Mouse (Mus musculus) stomach, embryonic 16.5 days (tissue): Measurements from ENCODE around the gene Slc39a7. TPM values are rescaled to one million over a fixed set of nuclear protein-coding genes. Genes with fewer than 3 reads are reported as not detected.

Experiments used
- ATAC-seq: fragments of 200-750 bp; cut with Nextera tagmentation; 2 replicates; pipeline ENCODE4 v1.8.0; 2017; ENCODE audit warnings: moderate number of reproducible peaks, moderate TSS enrichment; ENCODE audit not compliant: insufficient read depth, low FRiP score
- H3K27ac ChIP-seq: fragments of 300-500 bp; sonication (generic); 2 replicates; pipeline ENCODE4 v1.5.1; 2014; ENCODE audit warnings: low read length
- H3K27me3 ChIP-seq: fragments of 300-500 bp; sonication (generic); 2 replicates; pipeline ENCODE4 v1.6.1; 2014; ENCODE audit warnings: low read length, control low read depth, mixed read lengths; ENCODE audit not compliant: control insufficient read depth, insufficient read depth
- H3K36me3 ChIP-seq: fragments of 300-500 bp; sonication (generic); 2 replicates; pipeline ENCODE4 v1.6.1; 2014; ENCODE audit warnings: low read length; ENCODE audit not compliant: control insufficient read depth, insufficient read depth
- H3K4me1 ChIP-seq: fragments of 300-500 bp; sonication (generic); 2 replicates; pipeline ENCODE4 v1.6.1; 2014; ENCODE audit warnings: low read length, control low read depth, mixed read lengths; ENCODE audit not compliant: control insufficient read depth, insufficient read depth
- H3K4me2 ChIP-seq: fragments of 300-500 bp; sonication (generic); 2 replicates; pipeline ENCODE4 v1.6.1; 2014; ENCODE audit warnings: low read depth, low read length, mixed read lengths
- H3K4me3 ChIP-seq: fragments of 300-500 bp; sonication (generic); replicated peaks from 2 replicates; pipeline ENCODE4 v1.5.1; 2014; ENCODE audit warnings: mild to moderate bottlenecking, low read length
- H3K9ac ChIP-seq: fragments of 300-500 bp; sonication (generic); 2 replicates; pipeline ENCODE4 v1.6.1; 2014; ENCODE audit warnings: low read length
- H3K9me3 ChIP-seq: fragments of 300-500 bp; sonication (generic); replicated peaks from 2 replicates; pipeline ENCODE4 v1.6.1; 2016; ENCODE audit warnings: low read length, control low read depth; ENCODE audit not compliant: control insufficient read depth
- WGBS: fragments of 180-500 bp; shearing (Covaris S2); extraction: QIAGEN DNeasy Blood & Tissue Kit; methylation state at CpG from one replicate; pipeline ENCODE4 v1.1.7; 2014; 5-methylcytosine and 5-hydroxymethylcytosine counted together
- polyA plus RNA-seq: library from polyadenylated mRNA; unstranded; fragments of >200 nt; fragmentation: Nextera tagmentation; extraction: Ambion mirVana; gene quantifications from 2 replicates; pipeline ENCODE4 v1.2.1, GENCODE M21; 2015

Gene Slc39a7
- polyA plus RNA-seq, 1 experiment from 2014 or later, result 195 TPM

DNA sequence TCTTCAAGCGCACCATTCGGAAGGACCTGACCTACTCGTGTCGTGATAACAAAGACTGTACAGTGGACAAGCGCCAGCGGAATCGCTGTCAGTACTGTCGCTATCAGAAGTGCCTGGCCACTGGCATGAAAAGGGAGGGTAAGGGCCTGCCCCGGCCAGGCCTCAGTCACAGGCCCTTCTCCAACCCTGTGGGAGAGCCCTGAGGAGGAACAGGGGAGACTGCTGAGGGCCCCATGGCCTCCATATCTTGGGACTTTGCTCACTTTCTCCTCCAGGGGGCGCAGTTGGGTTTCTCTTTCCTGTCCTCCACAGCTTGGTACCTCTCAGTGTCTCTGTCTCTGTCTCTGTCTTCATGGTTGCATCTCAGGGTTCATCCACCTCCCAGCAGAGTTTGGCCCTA lies 2.6 kb upstream of the Slc39a7 start:
- Histone ChIP-seq H3K9ac (no peak overlapping the region), H3K4me2 (no peak overlapping the region), H3K27ac (no peak overlapping the region), H3K36me3 (peaks cover 30% of the 10 kb centered on the region), H3K4me1 (peaks cover 42% of the 10 kb centered on the region), H3K27me3 (no peaks in the 10 kb centered on the region), H3K9me3 (no peaks in the 10 kb centered on the region), H3K4me3 (no peak overlapping the region)
- 75% methylated on average over 10 of the region's 10 CpGs for WGBS
- no peak for ATAC-seq

- Histone ChIP-seq H3K4me3 (peak overlapping the region; percentile 93; the same call in 1 of the 2 replicates), H3K4me2 (peak overlapping the region; percentile 95), H3K27me3 (no peaks in the 10 kb centered on the region), H3K4me1 (peaks cover 42% of the 10 kb centered on the region), H3K27ac (no peak overlapping the region), H3K36me3 (peaks cover 36% of the 10 kb centered on the region), H3K9me3 (no peaks in the 10 kb centered on the region), H3K9ac (peak overlapping the region; percentile 96; the same call in 1 of the 2 replicates)
- ATAC-seq, result no peak
- 88% methylated on average over 9 of the region's 9 CpGs for WGBS
These were observed 2.0 kb upstream of the Slc39a7 start for GRCm38 (mm10) chr17:34033441-34033840.

- H3K9me3 ChIP-seq, result no peaks in the 10 kb centered on the region
- H3K36me3 ChIP-seq, result peaks cover 38% of the 10 kb centered on the region
- ATAC-seq, result no peak
- H3K4me3 ChIP-seq, result peak overlapping the region; percentile 93
- 48% methylated on average over 9 of the region's 9 CpGs for WGBS
- peak overlapping the region; percentile 96 for H3K9ac ChIP-seq
- peaks cover 40% of the 10 kb centered on the region for H3K4me1 ChIP-seq
- H3K4me2 ChIP-seq, result peak overlapping the region; percentile 95
- H3K27ac ChIP-seq, result peak overlapping the region; percentile 96
- no peaks in the 10 kb centered on the region for H3K27me3 ChIP-seq
These were observed 1.3 kb upstream of the Slc39a7 start for GRCm38 (mm10) chr17:34032806-34033205.

GRCm38 (mm10) chr17:34032174-34032632 lies 721 bp upstream of the Slc39a7 start:
- Histone ChIP-seq H3K36me3 (peaks cover 32% of the 10 kb centered on the region), H3K27me3 (no peaks in the 10 kb centered on the region), H3K4me3 (peak overlapping the region; percentile 93), H3K9ac (peak overlapping the region; percentile 96), H3K27ac (peak overlapping the region; percentile 96), H3K9me3 (no peaks in the 10 kb centered on the region), H3K4me2 (peak overlapping the region; percentile 95), H3K4me1 (peaks cover 41% of the 10 kb centered on the region)
- peak; percentile 27 for ATAC-seq
- WGBS, result under 1% methylated on average over 43 of the region's 48 CpGs

DNA sequence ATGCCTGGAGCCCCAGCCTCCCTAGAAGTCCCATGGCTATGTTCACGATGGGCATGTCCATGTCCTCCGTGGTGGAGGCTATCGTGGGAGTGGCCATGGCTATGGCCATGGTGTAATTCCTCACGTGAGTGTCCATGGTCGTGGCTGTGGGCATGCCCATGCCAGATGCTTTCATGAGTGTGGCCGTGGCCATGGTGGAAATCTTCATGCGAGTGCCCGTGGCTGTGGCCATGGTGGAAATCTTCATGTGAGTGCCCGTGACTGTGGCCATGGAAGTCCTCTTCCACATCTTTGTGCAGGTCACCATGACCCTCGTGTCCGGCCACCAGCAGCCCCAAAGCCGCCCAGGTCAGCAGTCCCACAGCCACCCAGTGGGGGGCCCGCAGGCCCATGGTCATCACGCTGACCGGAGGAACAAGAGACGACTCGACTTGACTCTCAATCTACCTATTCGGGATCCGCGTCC lies 588 bp downstream of the Slc39a7 start:
- WGBS, result 2% methylated on average over 20 of the region's 20 CpGs
- H3K27ac ChIP-seq, result peak overlapping the region; percentile 95
- H3K4me2 ChIP-seq, result peak overlapping the region; percentile 99
- H3K36me3 ChIP-seq, result peaks cover 21% of the 10 kb centered on the region
- peaks cover 54% of the 10 kb centered on the region for H3K4me1 ChIP-seq
- H3K9me3 ChIP-seq, result no peaks in the 10 kb centered on the region
- H3K4me3 ChIP-seq, result peak overlapping the region; percentile 93
- H3K9ac ChIP-seq, result peak overlapping the region; percentile 96
- no peaks in the 10 kb centered on the region for H3K27me3 ChIP-seq
- ATAC-seq, result no peak

DNA sequence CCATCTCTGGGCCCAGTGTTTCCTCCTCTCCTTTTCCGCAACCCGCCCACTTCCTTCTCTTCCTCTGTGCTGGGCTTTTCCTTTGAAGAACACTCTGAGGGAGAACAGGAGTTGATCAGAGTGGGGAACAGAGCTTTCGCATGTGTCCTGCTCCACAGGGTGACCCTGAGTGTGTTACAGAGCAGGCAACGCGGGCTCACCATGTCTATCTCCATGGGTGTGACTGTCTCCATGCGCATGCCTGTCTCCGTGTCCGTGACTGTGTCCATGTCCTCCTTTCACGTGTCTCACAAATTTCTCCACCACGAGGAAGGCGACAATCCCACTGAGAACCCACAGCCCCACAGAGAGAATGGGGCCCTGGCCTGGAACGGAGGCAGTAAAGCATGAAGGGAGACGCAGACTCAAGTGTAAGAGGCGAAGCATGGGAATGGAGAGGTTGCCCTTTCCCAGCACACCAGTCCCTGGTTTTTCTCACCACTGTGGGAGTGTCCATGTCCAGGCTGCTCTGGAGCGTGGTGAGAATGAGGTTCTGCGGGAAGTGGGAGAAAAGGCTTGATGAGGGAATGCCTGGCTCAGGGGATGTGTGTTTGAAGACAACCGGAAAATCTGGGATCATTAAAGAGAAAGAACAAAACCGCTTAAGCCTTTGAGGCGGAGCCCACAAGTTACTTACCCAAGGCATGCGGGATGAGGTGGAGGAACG lies 1.4 kb downstream of the Slc39a7 start:
- H3K27ac ChIP-seq, result no peak overlapping the region
- peaks cover 62% of the 10 kb centered on the region for H3K4me1 ChIP-seq

DNA sequence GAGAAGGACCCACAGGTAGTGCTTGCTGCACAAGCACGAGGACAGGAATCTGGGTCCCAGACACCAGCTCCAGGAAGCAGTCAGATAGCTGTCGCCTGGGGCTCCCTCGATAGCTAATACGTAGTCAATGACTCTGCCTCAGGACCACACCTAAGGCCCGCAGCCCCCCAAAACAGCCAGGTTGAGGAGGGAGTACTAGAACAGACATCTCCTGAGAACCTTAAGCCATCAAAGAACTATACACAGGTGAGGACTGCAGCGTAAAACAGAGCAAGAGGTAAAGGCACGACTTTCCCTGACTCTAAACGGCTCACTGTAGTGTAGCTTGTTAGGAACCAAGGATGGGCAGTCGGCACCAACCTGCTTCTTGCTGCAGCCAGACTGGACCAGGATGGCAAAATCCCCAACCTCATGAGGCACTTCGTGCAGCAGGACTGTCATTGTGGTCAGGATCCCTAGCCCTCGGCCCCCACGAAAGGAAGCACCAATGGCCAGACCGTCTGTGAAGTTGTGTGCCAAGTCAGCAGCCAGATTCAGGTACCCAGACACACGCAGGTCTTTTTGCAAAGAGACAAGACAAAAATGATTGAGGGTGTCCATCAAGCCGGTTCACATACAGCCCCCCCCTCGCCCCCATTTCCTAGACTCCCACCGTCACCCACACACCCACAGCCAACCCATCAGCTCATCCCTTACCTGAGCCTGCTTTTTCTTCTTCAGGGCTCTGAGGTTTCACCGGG lies 2.2 kb downstream of the Slc39a7 start:
- Histone ChIP-seq H3K4me3 (peak overlapping the region; percentile 93; the same call in 1 of the 2 replicates), H3K36me3 (peaks cover 16% of the 10 kb centered on the region), H3K27me3 (no peaks in the 10 kb centered on the region), H3K27ac (no peak overlapping the region), H3K9ac (peak overlapping the region; percentile 96), H3K9me3 (no peaks in the 10 kb centered on the region), H3K4me2 (peak overlapping the region; percentile 99), H3K4me1 (peaks cover 62% of the 10 kb centered on the region)
- WGBS, result 86% methylated on average over 18 of the region's 18 CpGs
- ATAC-seq, result no peak

More for the DNA sequence above, 1.4 kb downstream of the Slc39a7 start:
- WGBS, result 70% methylated on average over 21 of the region's 21 CpGs
- H3K36me3 ChIP-seq, result peaks cover 19% of the 10 kb centered on the region
- no peaks in the 10 kb centered on the region for H3K9me3 ChIP-seq
- H3K4me2 ChIP-seq, result peak overlapping the region; percentile 99
- no peak for ATAC-seq
- H3K4me3 ChIP-seq, result peak overlapping the region; percentile 93
- peak overlapping the region; percentile 96 for H3K9ac ChIP-seq
- H3K27me3 ChIP-seq, result no peaks in the 10 kb centered on the region

GRCm38 (mm10) chr17:34028501-34029149 lies 2.9 kb downstream of the Slc39a7 start:
- Histone ChIP-seq H3K9me3 (no peaks in the 10 kb centered on the region), H3K27ac (peak overlapping the region; percentile 51), H3K4me1 (peaks cover 61% of the 10 kb centered on the region), H3K4me3 (no peak overlapping the region), H3K27me3 (no peaks in the 10 kb centered on the region), H3K36me3 (peaks cover 15% of the 10 kb centered on the region), H3K9ac (0 out of 2 replicates have a peak overlapping the region, but pooled peaks have one; percentile 38), H3K4me2 (peak overlapping the region; percentile 85; the same call in 1 of the 2 replicates)
- 73% methylated on average over 17 of the region's 17 CpGs for WGBS
- ATAC-seq, result no peak
